9 mouse cellular contexts compared by ENCODE assay signal in the genomic region with DNA sequence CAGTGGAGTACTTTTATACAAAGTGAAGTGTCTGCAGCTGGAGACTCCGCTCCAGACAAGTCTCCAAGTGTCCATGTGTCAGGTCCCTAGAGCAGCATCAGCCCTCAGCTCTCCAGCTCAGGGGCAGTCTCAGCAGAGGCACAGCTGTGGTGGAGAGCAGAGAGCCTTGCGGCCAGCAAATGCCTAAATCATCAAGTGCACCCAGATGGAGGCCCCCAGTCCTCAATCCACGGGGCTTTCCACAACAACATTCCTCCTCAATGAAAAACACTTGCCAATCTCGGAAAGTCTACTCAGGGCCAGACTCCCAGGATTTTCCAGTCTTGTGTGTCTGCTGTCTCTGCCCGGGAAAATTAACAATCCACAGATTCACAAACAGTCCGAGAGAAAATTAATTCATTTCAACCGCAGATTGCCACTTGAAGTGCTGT.
DNase-seq lines count a peak whose midpoint lies in the region; ATAC-seq and TF ChIP-seq lines count a peak whose summit lies in the region.
"Had no signal": no experiment of that assay in that cellular context is flagged by ENCODE, and none has a peak within 500 bp of the region (broad histone marks: within the 10 kb centered on the region; RNA-seq: fewer than 3 reads in every experiment).

No protein-coding gene starts in this region.

- H3K27me3 ChIP-seq in lung, embryonic 15.5 days, result no peaks in the 10 kb centered on the region
- H3K27me3 ChIP-seq in limb, embryonic 11.5 days (ENCODE audit: control insufficient read depth, insufficient read depth, low read length), result no peaks in the 10 kb centered on the region
- no peaks in the 10 kb centered on the region for H3K27me3 ChIP-seq in stomach, embryonic 15.5 days (replicated peaks)

- peaks cover 13% of the 10 kb centered on the region for H3K4me1 ChIP-seq in lung, embryonic 15.5 days
- peaks cover 7% of the 10 kb centered on the region for H3K4me1 ChIP-seq in limb, embryonic 11.5 days (ENCODE audit: control insufficient read depth, insufficient read depth, low read length)
- peaks cover 10% of the 10 kb centered on the region; the same call in 1 of the 2 replicates for H3K4me1 ChIP-seq in stomach, embryonic 15.5 days

- intact Hi-C loops in gastrocnemius, adult 2 months (cut with DNase I), result no loop called here

- H3K27ac ChIP-seq in lung, embryonic 15.5 days, result peak overlapping the region; percentile 21
- H3K27ac ChIP-seq in gastrocnemius, adult 2 months, result peak overlapping the region; percentile 65
- H3K27ac ChIP-seq in limb, embryonic 11.5 days (replicated peaks; ENCODE audit: low read depth, low read length), result no peak overlapping the region; the same call in 1 of the 2 replicates
- peak overlapping the region; percentile 16; the same call in 1 of the 2 replicates for H3K27ac ChIP-seq in stomach, embryonic 15.5 days

- no peak overlapping the region for H3K4me3 ChIP-seq in lung, embryonic 15.5 days
- H3K4me3 ChIP-seq in gastrocnemius, adult 2 months, result no peak overlapping the region
- no peak overlapping the region for H3K4me3 ChIP-seq in limb, embryonic 11.5 days (ENCODE audit: low read depth, low read length)
- no peak overlapping the region for H3K4me3 ChIP-seq in stomach, embryonic 15.5 days (replicated peaks)
- H3K4me3 ChIP-seq: myocyte had no signal

- WGBS in lung, embryonic 15.5 days, result 30% methylated on average over 7 of the region's 7 CpGs
- WGBS in limb, embryonic 11.5 days, result 35% methylated on average over 7 of the region's 7 CpGs
- WGBS in stomach, embryonic 15.5 days, result 38% methylated on average over 7 of the region's 7 CpGs

- no peak overlapping the region for H3K9ac ChIP-seq in lung, embryonic 15.5 days
- H3K9ac ChIP-seq in limb, embryonic 11.5 days (ENCODE audit: low read length), result no peak overlapping the region
- H3K9ac ChIP-seq in stomach, embryonic 15.5 days, result no peak overlapping the region

- no peak for TF ChIP-seq CTCF in gastrocnemius, adult 2 months (IDR thresholded peaks at IDR 0.05)

- no peak overlapping the region for H3K4me2 ChIP-seq in lung, embryonic 15.5 days
- no peak overlapping the region for H3K4me2 ChIP-seq in limb, embryonic 11.5 days (ENCODE audit: low read depth, severe bottlenecking)
- H3K4me2 ChIP-seq in stomach, embryonic 15.5 days, result no peak overlapping the region

- H3K9me3 ChIP-seq in lung, embryonic 15.5 days, result no peaks in the 10 kb centered on the region
- no peaks in the 10 kb centered on the region for H3K9me3 ChIP-seq in limb, embryonic 11.5 days (ENCODE audit: control insufficient read depth, low read length)
- no peaks in the 10 kb centered on the region for H3K9me3 ChIP-seq in stomach, embryonic 15.5 days

- peak; percentile 58; the same call in 1 of the 2 replicates for ATAC-seq in lung, embryonic 15.5 days (ENCODE audit: borderline replicate concordance, extremely low read depth, low FRiP score, low TSS enrichment)
- peak; percentile 69; the same call in 1 of the 2 replicates for ATAC-seq in limb, embryonic 11.5 days (ENCODE audit: insufficient number of reproducible peaks, low FRiP score, low TSS enrichment, low read depth)
- peak; percentile 63; the same call in 1 of the 2 replicates for ATAC-seq in stomach, embryonic 15.5 days (ENCODE audit: insufficient read depth, low FRiP score, low read depth)

- no peak for DNase-seq in lung, postnatal 25 days (ENCODE audit: low spot score)
- DNase-seq in gastrocnemius, adult 2 months, result peak; percentile 65
- peak; percentile 63 for DNase-seq in limb, embryonic 11.5 days (ENCODE audit: low spot score)
- no peak for DNase-seq in frontal cortex, postnatal 14 days (ENCODE audit: low spot score in 2 of 2)
- DNase-seq in frontal cortex, postnatal 36 days (ENCODE audit: low spot score in 2 of 2), result no peak
- DNase-seq in urinary bladder, adult 18-20 months (ENCODE audit: low spot score in 2 of 2), result no peak

- no peaks in the 10 kb centered on the region for H3K36me3 ChIP-seq in lung, embryonic 15.5 days
- no peaks in the 10 kb centered on the region for H3K36me3 ChIP-seq in limb, embryonic 11.5 days (ENCODE audit: control insufficient read depth, insufficient read depth, low read length)
- no peaks in the 10 kb centered on the region for H3K36me3 ChIP-seq in stomach, embryonic 15.5 days

Comparison
In these comparisons a context has a peak if more than half of its experiments do, and no peak if none do; other contexts are left out.
1. DNase-seq: peak in gastrocnemius, adult 2 months (single experiment) and limb, embryonic 11.5 days (single experiment); none in lung, postnatal 25 days (single experiment), frontal cortex, postnatal 14 days (0 of 2), frontal cortex, postnatal 36 days (0 of 2) and urinary bladder, adult 18-20 months (0 of 2).
2. Peak in every context shown above with its lines, with median percentiles within 50 percentile points of each other: ATAC-seq.